Mouse (Mus musculus): ENCODE measurements at regions not wholly inside any gene's neighbourhood (a gene's known extent, or its start where the extent isn't known, plus 50 kb on each side); places are given as distances from the start of the nearest gene placed in this dataset.

DNA sequence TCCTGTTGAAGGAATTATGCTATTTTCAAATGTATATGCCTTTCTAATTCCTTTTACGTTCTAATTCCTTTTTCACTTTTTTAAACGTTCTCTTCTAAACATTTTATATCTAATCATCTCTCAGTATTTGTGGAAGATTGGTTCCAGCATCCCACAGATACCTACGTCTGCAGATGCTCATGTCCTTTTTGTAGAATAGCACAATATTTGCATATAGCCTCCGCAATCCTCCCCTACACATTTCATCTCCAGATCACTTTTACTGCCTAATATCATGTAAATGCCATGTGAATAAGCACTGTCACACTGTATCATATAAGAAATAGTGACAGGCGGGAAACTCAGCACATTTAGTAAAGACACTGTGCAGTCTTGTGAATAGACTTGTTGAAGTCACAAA lies 192.6 kb downstream of the Otor start:
- intact Hi-C loops (cut with DNase I), result no loop called here
- no peak for DNase-seq

- no peak for DNase-seq
- intact Hi-C loops (cut with DNase I), result no loop called here
These were observed 227.7 kb downstream of the Otor start for GRCm38 (mm10) chr2:143305747-143306570.

- intact Hi-C loops (cut with DNase I), result no loop called here
- no peak for DNase-seq
These were observed 228.3 kb downstream of the Otor start for GRCm38 (mm10) chr2:143306571-143306925.

DNA sequence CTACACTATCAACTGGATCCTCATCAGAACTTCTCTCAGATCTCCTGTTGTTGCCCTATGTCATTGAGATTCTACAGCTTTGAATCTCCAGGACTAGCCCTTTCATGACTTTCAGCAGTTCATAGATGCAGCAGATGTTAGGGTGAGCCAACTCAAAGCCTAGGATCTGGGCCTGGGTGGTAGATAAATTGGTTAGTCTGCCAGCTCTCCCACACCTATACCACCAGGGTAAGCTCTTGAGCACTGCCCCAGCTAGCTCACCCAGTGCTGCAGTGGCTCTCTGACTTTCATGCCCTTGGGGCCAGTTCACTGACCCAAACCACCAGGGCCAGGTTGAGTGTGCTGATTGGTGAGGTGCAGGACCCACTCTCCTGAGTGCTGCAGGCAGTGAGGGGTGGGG lies 220.5 kb upstream of the Pcsk2 start:
- no peak for DNase-seq
- intact Hi-C loops (cut with DNase I), result no loop called here

DNA sequence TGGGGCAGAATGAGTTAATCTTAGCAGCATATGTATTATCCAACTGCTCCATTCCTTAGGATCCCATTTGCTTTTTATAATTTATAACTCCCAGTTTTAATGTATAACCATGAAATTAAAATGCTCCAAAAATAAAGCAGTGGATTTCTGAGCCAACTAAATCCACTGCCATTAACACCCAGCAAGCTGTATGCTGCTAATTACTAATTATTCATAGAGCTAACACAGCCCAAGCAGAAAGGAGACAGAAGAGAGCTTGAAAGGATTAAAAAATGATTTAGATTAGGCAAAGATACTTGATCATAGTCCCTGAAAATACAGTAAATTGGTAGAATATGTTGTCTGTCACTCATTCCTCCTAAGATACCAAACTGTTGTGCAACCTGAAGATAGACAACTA lies 213.9 kb upstream of the Pcsk2 start:
- intact Hi-C loops (cut with DNase I), result no loop called here
- no peak for DNase-seq

GRCm38 (mm10) chr2:143340364-143340763 lies 205.6 kb upstream of the Pcsk2 start:
- intact Hi-C loops (cut with DNase I), result no loop called here
- DNase-seq, result no peak

- intact Hi-C loops (cut with DNase I), result no loop called here
- DNase-seq, result no peak
These were observed 181.8 kb upstream of the Pcsk2 start for GRCm38 (mm10) chr2:143364193-143364592.

GRCm38 (mm10) chr2:143365976-143366375 lies 180.0 kb upstream of the Pcsk2 start:
- intact Hi-C loops (cut with DNase I), result no loop called here
- DNase-seq, result no peak

Measured in heart, postnatal 36 days (tissue).